Mouse (Mus musculus): ENCODE results near the gene Naa15.
A peak's percentile ranks its signal among the peaks of the same experiment; 100 is the strongest.

Gene Naa15

GRCm38 (mm10) chr3:51510903-51511302 lies 96.0 kb downstream of the Naa15 start:
- peak; percentile 78 for DNase-seq (ENCODE audit: low read depth, low spot score)

- no peak for DNase-seq (ENCODE audit: low read depth, low spot score)
Measured at GRCm38 (mm10) chr3:51511983-51512382, 97.0 kb downstream of the Naa15 start.

- DNase-seq (ENCODE audit: low read depth, low spot score) = no peak
Measured at GRCm38 (mm10) chr3:51517467-51517866, 102.5 kb downstream of the Naa15 start.

GRCm38 (mm10) chr3:51517878-51518762 lies 103.2 kb downstream of the Naa15 start:
- no peak for DNase-seq (ENCODE audit: low read depth, low spot score)

GRCm38 (mm10) chr3:51518763-51519121 lies 103.8 kb downstream of the Naa15 start:
- DNase-seq (ENCODE audit: low read depth, low spot score) = no peak

GRCm38 (mm10) chr3:51521262-51521661 lies 106.3 kb downstream of the Naa15 start:
- no peak for DNase-seq (ENCODE audit: low read depth, low spot score)

GRCm38 (mm10) chr3:51525186-51525785 lies 110.3 kb downstream of the Naa15 start:
- no peak for DNase-seq (ENCODE audit: low read depth, low spot score)
